Mouse (Mus musculus): ENCODE data around the gene Tmem163.

DNA sequence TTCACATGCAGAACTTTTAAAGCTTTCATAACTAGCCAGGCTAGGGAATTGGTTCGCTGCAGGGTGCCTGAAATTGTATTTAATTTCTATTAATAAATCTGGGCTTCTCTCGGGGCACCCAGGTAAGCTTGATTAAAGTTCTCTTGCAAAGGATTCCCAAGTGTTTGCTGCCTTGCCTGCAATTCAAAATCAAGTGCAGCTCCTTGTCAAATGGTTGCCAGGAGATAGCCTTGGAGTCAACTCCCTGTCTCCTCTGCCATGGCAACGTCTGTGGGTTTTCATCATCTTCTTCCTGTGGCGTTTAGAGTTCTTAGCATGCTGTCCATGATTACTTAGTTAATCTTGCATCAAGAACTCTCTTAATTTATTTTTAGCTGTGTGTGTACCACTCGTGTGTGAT lies 26.9 kb upstream of the Tmem163 start:
- no peak for TF ChIP-seq CTCF (IDR thresholded peaks at IDR 0.05; ENCODE audit: extremely low read depth, insufficient read depth, low read length)
- TF ChIP-seq POLR2A (IDR thresholded peaks at IDR 0.05; ENCODE audit: extremely low read depth, insufficient read depth, low read length), result no peak
